Mouse (Mus musculus) heart, postnatal 14 days (tissue): ENCODE data around the gene Qser1. TPM values are rescaled to one million over a fixed set of nuclear protein-coding genes. Genes with fewer than 3 reads are reported as not detected.
A peak's percentile ranks its signal among the peaks of the same experiment; 100 is the strongest.

Experiments
- DNase-seq, 2 experiments: peaks; one replicate each; pipeline ENCODE4 v3.0.0; 2021 to 2022
- intact Hi-C: fragments of 180-260 bp; cut with DNase I; formaldehyde crosslinking; loops from one replicate; pipeline ENCODE4 v1.15.1; 2025
- total RNA-seq, 2 experiments: library from RNA; stranded (reverse); gene quantifications; 2 replicates each; pipeline ENCODE4 v1.2.3; 2021

The Qser1 gene
- total RNA-seq, 2 experiments from 2014 or later: 23.4 to 25.1 TPM

DNA sequence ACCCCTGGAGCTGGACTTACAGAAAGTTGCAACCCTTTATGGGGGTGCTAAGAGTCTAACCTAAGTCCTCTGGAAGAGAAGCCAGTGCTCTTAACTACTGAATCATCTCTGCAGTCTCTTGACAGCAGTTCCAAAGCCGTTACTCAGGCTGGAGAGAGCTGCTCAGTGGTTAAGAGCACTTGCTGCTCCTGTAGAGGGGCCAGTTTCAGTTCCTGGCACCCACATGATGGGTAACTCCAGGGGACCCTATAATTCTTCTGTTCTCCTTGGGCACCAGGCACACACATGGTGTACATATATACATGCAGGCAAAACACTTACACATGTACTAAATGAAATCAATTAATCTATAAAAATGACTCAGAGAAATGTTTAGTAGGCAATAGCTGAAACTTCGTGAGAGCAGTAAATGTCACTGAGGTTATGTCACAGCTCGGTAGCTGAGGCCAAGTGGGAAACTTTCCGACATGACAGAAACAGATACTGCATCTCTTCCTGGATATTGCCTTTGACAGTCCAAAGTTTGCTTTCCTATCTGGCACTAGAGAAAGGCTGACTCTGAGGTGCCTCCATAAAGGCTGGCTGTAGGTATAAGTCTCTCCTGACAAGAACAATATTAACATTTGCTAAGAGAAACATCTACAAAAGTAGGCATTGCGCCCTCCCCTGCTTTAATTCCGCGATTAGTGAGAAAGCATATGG is 76.2 kb downstream of the Qser1 start:
- DNase-seq: no peak
- intact Hi-C loops: no loop called here

- DNase-seq: no peak
- intact Hi-C loops: no loop called here
Observed at GRCm38 (mm10) chr2:104739691-104740090, 76.9 kb downstream of the Qser1 start.

DNA sequence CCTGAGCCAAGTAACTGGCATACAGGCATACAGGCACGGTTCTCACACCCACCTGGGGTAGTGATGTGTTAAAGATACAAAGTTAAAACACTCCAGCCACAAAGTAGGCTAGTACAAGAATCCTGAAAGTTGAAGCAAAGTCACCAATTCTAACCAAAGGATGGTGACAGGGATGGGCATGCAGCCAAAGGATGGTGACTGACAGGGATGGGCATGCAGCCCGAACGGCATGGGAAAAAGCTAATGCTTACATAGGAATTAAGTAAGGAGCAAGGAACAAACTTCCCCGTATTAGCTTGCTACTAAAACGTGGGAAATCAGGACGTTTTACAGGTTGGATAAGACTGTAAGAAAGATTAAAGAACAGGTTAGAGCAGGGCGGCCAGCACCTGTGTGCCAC is 80.3 kb downstream of the Qser1 start:
- no peak for DNase-seq
- intact Hi-C loops: no loop called here

DNA sequence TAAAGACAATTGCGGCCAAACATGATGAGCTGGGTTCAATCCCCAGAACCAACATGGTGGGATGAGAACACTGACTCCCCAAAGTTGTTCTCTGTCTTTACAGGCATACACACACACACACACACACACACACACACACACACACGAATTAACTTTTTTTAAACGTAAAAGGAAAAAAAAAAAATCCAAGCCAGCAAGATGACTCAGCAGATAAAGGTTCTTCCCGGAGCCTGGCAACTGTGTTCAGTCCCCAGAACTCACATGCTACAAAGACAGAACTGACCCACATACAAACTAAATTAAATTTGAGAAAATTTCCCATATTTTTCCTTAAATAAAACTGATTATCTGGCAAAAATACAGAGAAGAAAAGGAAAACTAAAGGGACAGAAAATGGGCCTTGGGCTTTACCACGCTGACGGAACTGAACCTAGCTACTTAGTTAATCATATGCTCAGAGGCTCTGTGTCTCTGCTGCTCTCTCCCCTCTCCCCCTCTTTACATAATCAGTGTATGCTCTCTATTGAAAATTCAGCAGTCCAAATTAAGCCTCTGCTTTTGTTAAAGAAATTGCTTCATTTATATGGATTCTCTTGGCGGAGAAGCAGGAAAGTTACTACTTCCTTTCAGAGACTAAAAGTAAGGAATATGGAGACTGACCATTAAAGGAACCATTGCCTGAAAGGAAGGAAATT is 83.9 kb downstream of the Qser1 start:
- no peak for DNase-seq
- intact Hi-C loops: no loop called here

GRCm38 (mm10) chr2:104732033-104732444 is 84.5 kb downstream of the Qser1 start:
- intact Hi-C loops: no loop called here
- no peak for DNase-seq

DNA sequence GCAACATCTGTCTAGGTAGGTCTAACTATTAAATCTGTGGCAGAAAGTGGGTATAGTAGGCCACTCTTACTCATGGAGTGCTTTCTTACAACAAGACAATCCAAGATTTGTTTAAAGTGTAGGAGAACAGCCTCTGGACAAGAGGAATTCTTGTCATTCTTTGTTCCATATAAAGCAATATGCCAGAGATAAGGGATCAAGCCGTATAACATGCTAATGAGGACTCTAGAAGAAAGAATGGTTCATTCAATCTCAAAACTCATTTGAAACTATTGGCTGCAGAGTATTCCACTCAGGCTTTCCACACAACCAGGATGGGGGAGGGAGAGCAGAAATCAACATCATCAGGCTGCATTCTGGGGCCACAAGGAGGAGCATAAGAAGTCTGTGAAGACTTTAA is 89.2 kb downstream of the Qser1 start:
- DNase-seq: no peak
- intact Hi-C loops: no loop called here

GRCm38 (mm10) chr2:104722021-104722420 is 94.5 kb downstream of the Qser1 start:
- intact Hi-C loops: no loop called here

GRCm38 (mm10) chr2:104717827-104718226 is 98.7 kb downstream of the Qser1 start:
- intact Hi-C loops: no loop called here
- DNase-seq: no peak

More at GRCm38 (mm10) chr2:104722021-104722420, 94.5 kb downstream of the Qser1 start:
- DNase-seq: no peak

GRCm38 (mm10) chr2:104717231-104717735 is 99.3 kb downstream of the Qser1 start:
- peak; percentile 20 to 28 for DNase-seq
- intact Hi-C loops: no loop called here

GRCm38 (mm10) chr2:104716279-104716678 is 100.3 kb downstream of the Qser1 start, which contains the start of gene Pin1rt1:
TSS of gene Pin1rt1 (minus strand) at chr2:104716379.
- DNase-seq: no peak
- intact Hi-C loops: no loop called here

- DNase-seq: no peak
- intact Hi-C loops: no loop called here
Observed at GRCm38 (mm10) chr2:104714254-104714691, 102.3 kb downstream of the Qser1 start.

DNA sequence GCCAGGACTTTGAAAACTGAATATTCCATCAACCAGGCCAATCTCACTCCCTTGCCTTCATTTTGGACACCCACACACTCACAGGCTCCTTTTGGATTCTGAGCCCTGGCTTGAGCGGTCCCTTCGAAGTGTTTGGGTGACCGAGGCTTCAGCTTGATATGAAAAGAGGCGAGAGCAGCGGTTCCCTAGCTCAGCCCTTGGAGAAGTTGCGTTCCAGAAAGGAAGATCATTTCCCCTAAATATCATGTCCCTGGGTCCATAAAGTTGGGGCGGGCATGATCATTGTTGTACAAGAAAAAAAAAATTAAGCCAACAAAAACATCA is 104.1 kb downstream of the Qser1 start:
- intact Hi-C loops: no loop called here
- DNase-seq: no peak

- intact Hi-C loops: no loop called here
- peak; percentile 64 to 67 for DNase-seq
Observed at GRCm38 (mm10) chr2:104711585-104712485, 104.7 kb downstream of the Qser1 start, which contains the start of gene Tcp11l1. TSS of gene Tcp11l1 (minus strand) at chr2:104712169.

DNA sequence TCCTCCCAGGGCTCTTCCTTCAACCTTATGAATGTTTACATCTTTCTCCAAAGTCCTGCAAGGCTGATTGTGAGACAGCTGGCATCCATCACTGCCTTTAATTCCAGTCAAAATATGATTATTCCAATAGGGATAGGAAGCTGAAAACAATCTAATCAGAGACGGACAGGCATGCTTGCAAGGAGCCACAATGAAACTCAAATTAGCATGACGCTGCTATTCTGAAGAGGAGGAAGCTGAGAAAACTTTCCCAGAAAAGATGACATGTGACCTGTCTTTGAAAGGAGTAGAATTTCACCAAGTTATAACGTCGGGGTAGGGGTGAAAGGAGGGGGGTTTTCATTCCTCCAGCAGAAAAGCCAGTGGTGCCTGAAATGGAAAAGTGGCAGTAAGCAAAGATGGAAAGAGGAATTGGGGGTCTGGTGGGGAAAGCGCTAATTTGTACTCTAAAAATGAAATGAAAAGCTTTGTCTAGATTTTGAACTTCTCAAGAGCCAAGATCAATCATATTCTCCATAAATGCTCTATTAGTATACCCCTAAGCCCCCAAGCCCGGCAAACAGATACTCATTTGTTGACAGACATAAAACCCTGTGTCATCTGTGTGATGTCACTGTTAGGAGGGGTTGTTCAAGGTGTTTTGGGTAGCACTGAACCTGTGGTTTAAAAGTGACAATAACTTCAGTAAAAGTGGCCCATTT is 105.7 kb downstream of the Qser1 start:
- intact Hi-C loops: no loop called here
- no peak for DNase-seq

DNA sequence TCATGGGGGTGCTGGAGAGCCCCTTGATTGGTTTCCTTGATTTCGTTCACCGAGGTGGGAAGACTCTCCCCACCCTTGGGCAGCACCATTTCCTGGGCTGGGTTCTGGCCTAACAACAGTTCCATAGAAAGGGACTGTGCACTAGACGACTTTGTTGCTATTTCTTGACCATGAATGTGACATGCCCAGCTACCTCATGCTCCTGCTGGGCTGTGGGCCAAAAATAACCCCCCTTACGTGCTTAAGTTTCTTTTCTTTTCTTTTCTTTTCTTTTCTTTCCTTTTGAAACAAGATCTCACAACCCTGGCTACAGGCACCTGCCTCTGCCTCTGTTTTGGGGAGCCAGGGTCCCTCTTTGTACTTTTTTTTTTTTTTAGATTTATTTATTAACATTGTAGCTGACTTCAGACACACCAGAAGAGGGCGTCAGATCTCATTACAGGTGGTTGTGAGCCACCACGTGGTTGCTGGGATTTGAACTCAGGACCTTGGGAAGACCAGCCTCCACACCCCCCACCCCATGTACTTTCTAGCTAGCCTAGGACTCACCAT is 106.7 kb downstream of the Qser1 start:
- intact Hi-C loops: no loop called here

More for the DNA sequence above, 106.7 kb downstream of the Qser1 start:
- no peak for DNase-seq

Other genes with a start within 250 kb of the Qser1 start
- gene Cstf3, start 226.2 kb downstream of the Qser1 start, total RNA-seq: 10 to 100 TPM; 16.4 to 18.3 TPM
- 1 to 10 TPM; 5.7 to 6.2 TPM for gene Tcp11l1, start 104.6 kb downstream of the Qser1 start, total RNA-seq
- gene Pin1rt1, start 100.4 kb downstream of the Qser1 start, total RNA-seq: not detected
- gene Depdc7, start 73.9 kb downstream of the Qser1 start, total RNA-seq: 1 to 10 TPM; 1.4 to 1.6 TPM
- 1 to 10 TPM; 1.5 to 2.0 TPM for gene Prrg4, start 33.1 kb upstream of the Qser1 start, total RNA-seq
- 1 to 10 TPM; 3.2 to 4.9 TPM for gene Ccdc73, start 51.0 kb upstream of the Qser1 start, total RNA-seq
- 100 to 1,000 TPM; 110 to 119 TPM for gene Eif3m, start 200.3 kb upstream of the Qser1 start, total RNA-seq